Mouse (Mus musculus) spleen, adult 12 weeks (tissue): ENCODE measurements around the gene Eral1.

Experiments
- DNase-seq: peaks from one replicate; pipeline ENCODE4 v3.0.0; 2022; ENCODE audit warnings: low spot score

Eral1 gene

GRCm38 (mm10) chr11:78079961-78080921 lies at the start of gene Eral1:
Gene Eral1, minus strand, starts transcription at chr11:78080383.
- DNase-seq = peak; percentile 69

- no peak for DNase-seq
Measured at GRCm38 (mm10) chr11:78129458-78129857, 49.3 kb upstream of the Eral1 start.

GRCm38 (mm10) chr11:78126739-78127138 lies 46.6 kb upstream of the Eral1 start:
- DNase-seq = peak; percentile 5

GRCm38 (mm10) chr11:78125691-78126090 lies 45.5 kb upstream of the Eral1 start:
- no peak for DNase-seq

- DNase-seq = no peak
Measured at GRCm38 (mm10) chr11:78123782-78124181, 43.6 kb upstream of the Eral1 start.

GRCm38 (mm10) chr11:78122815-78123214 lies 42.6 kb upstream of the Eral1 start:
- DNase-seq = no peak

GRCm38 (mm10) chr11:78121176-78121575 lies 41.0 kb upstream of the Eral1 start:
- DNase-seq = no peak

GRCm38 (mm10) chr11:78119898-78120297 lies 39.7 kb upstream of the Eral1 start:
- DNase-seq = no peak

GRCm38 (mm10) chr11:78118467-78118866 lies 38.3 kb upstream of the Eral1 start:
- DNase-seq = no peak

GRCm38 (mm10) chr11:78116146-78116410 lies 35.9 kb upstream of the Eral1 start:
- DNase-seq = no peak

GRCm38 (mm10) chr11:78115367-78116145 lies 35.4 kb upstream of the Eral1 start:
- DNase-seq = peak; percentile 72

GRCm38 (mm10) chr11:78114676-78115366 lies 34.6 kb upstream of the Eral1 start:
- DNase-seq = no peak

- DNase-seq = no peak
Measured at GRCm38 (mm10) chr11:78113616-78114015, 33.4 kb upstream of the Eral1 start.

- DNase-seq = no peak
Measured at GRCm38 (mm10) chr11:78104501-78104900, 24.3 kb upstream of the Eral1 start.

GRCm38 (mm10) chr11:78102958-78103747 lies 23.0 kb upstream of the Eral1 start:
- DNase-seq = peak; percentile 33

GRCm38 (mm10) chr11:78102142-78102541 lies 22.0 kb upstream of the Eral1 start:
- DNase-seq = no peak

- DNase-seq = no peak
Measured at GRCm38 (mm10) chr11:78100746-78101145, 20.6 kb upstream of the Eral1 start.

- DNase-seq = no peak
Measured at GRCm38 (mm10) chr11:78097077-78097476, 16.9 kb upstream of the Eral1 start.

- DNase-seq = no peak
Measured at GRCm38 (mm10) chr11:78095144-78095516, 14.9 kb upstream of the Eral1 start.

- peak; percentile 81 for DNase-seq
Measured at GRCm38 (mm10) chr11:78094504-78095143, 14.4 kb upstream of the Eral1 start, which contains the start of gene Fam222b. Gene Fam222b, plus strand, starts transcription at chr11:78094660.

GRCm38 (mm10) chr11:78094137-78094503 lies 13.9 kb upstream of the Eral1 start:
- DNase-seq = no peak
